17 mouse cellular contexts compared by ENCODE assay signal in genomic region chrX:71434448-71434847, GRCm38 (mm10). TPM values are rescaled to one million over a fixed set of nuclear protein-coding genes. Genes with fewer than 3 reads are reported as not detected.
A peak's percentile ranks its signal among the peaks of the same experiment; 100 is the strongest.
DNase-seq lines count a peak whose midpoint lies in the region; ATAC-seq and TF ChIP-seq lines count a peak whose summit lies in the region.
"Had no signal": no experiment of that assay in that cellular context is flagged by ENCODE, and none has a peak within 500 bp of the region (broad histone marks: within the 10 kb centered on the region; RNA-seq: fewer than 3 reads in every experiment).

No protein-coding gene starts in this region.

- H3K36me3 ChIP-seq in forebrain, embryonic 11.5 days (ENCODE audit: control insufficient read depth, insufficient read depth, low read length): no peaks in the 10 kb centered on the region
- no peaks in the 10 kb centered on the region for H3K36me3 ChIP-seq in hindbrain, embryonic 12.5 days
- H3K36me3 ChIP-seq in midbrain, embryonic 14.5 days (ENCODE audit: control insufficient read depth, insufficient read depth, low read length): 0 out of 2 replicates have a peak, but pooled peaks cover 6% of the 10 kb centered on the region
- H3K36me3 ChIP-seq: limb, embryonic 15.5 days had no signal

- no peak for TF ChIP-seq CTCF in brain, embryonic 14.5 days (IDR thresholded peaks at IDR 0.05; ENCODE audit: borderline replicate concordance, extremely low read depth, insufficient read depth, insufficient read length)

- H3K27me3 ChIP-seq in forebrain, embryonic 11.5 days (ENCODE audit: control insufficient read depth, insufficient read depth, low read length): no peaks in the 10 kb centered on the region
- H3K27me3 ChIP-seq in hindbrain, embryonic 12.5 days: peaks cover 5% of the 10 kb centered on the region
- no peaks in the 10 kb centered on the region for H3K27me3 ChIP-seq in midbrain, embryonic 14.5 days (ENCODE audit: control insufficient read depth, insufficient read depth, low read length)
- H3K27me3 ChIP-seq: heart, embryonic 15.5 days; limb, embryonic 15.5 days had no signal

- no peak overlapping the region for H3K4me2 ChIP-seq in forebrain, embryonic 11.5 days (ENCODE audit: low read depth, low read length, severe bottlenecking)
- H3K4me2 ChIP-seq in hindbrain, embryonic 12.5 days (replicated peaks): no peak overlapping the region
- H3K4me2 ChIP-seq in midbrain, embryonic 14.5 days (ENCODE audit: low read length): no peak overlapping the region
- H3K4me2 ChIP-seq: heart, embryonic 15.5 days; limb, embryonic 15.5 days had no signal

- H3K4me3 ChIP-seq in forebrain, embryonic 11.5 days (ENCODE audit: low read depth, low read length): no peak overlapping the region
- H3K4me3 ChIP-seq in hindbrain, embryonic 12.5 days: no peak overlapping the region
- no peak overlapping the region for H3K4me3 ChIP-seq in midbrain, embryonic 14.5 days (replicated peaks; ENCODE audit: low read depth, low read length)
- H3K4me3 ChIP-seq: heart, embryonic 15.5 days; layer of hippocampus, adult 2 months; limb, embryonic 15.5 days had no signal

- DNase-seq in brain, embryonic 14.5 days (ENCODE audit: low read depth): peak; percentile 82
- DNase-seq in forebrain, embryonic 11.5 days (ENCODE audit: low spot score): no peak
- peak; percentile 20 for DNase-seq in midbrain, embryonic 14.5 days
- no peak for DNase-seq in frontal cortex, postnatal 14 days (ENCODE audit: low spot score in 2 of 2)
- DNase-seq in kidney, adult 11 months: no peak
- no peak for DNase-seq in urinary bladder, postnatal 25 days (ENCODE audit: low spot score)
- DNase-seq: cerebellum, adult 2 months; kidney, adult 9 months; liver, postnatal 0 days; lung, postnatal 36 days; right cerebral cortex, postnatal 25 days; thymus, adult 18-20 months had no signal

- H3K27ac ChIP-seq in forebrain, embryonic 11.5 days (ENCODE audit: low read depth, low read length): no peak overlapping the region
- no peak overlapping the region for H3K27ac ChIP-seq in hindbrain, embryonic 12.5 days
- no peak overlapping the region for H3K27ac ChIP-seq in midbrain, embryonic 14.5 days (replicated peaks; ENCODE audit: low read depth, low read length)
- H3K27ac ChIP-seq: heart, embryonic 15.5 days; layer of hippocampus, adult 2 months; limb, embryonic 15.5 days had no signal

- no peaks in the 10 kb centered on the region for H3K4me1 ChIP-seq in forebrain, embryonic 11.5 days (replicated peaks; ENCODE audit: control insufficient read depth, insufficient read depth, low read length)
- no peaks in the 10 kb centered on the region for H3K4me1 ChIP-seq in hindbrain, embryonic 12.5 days
- no peaks in the 10 kb centered on the region for H3K4me1 ChIP-seq in midbrain, embryonic 14.5 days (ENCODE audit: control insufficient read depth, insufficient read depth, low read length)
- H3K4me1 ChIP-seq: heart, embryonic 15.5 days; limb, embryonic 15.5 days had no signal

- WGBS in forebrain, embryonic 11.5 days: 27% methylated on average over 1 of the region's 1 CpGs
- WGBS in hindbrain, embryonic 12.5 days: 67% methylated on average over 1 of the region's 1 CpGs
- WGBS in midbrain, embryonic 14.5 days: 48% methylated on average over 1 of the region's 1 CpGs

- peak; percentile 89 for ATAC-seq in forebrain, embryonic 11.5 days (replicated peaks; ENCODE audit: low FRiP score)
- ATAC-seq in hindbrain, embryonic 12.5 days (ENCODE audit: low FRiP score): peak; percentile 68
- ATAC-seq in midbrain, embryonic 14.5 days (ENCODE audit: low FRiP score, low TSS enrichment): no peak
- no peak for ATAC-seq in CD4-positive, CD25-positive, alpha-beta regulatory T cell, adult 4 months
- ATAC-seq: liver, postnatal 0 days had no signal

- TF ChIP-seq POLR2A in brain, embryonic 14.5 days (IDR thresholded peaks at IDR 0.05; ENCODE audit: borderline replicate concordance, extremely low read depth, insufficient read depth, insufficient read length, poor library complexity, severe bottlenecking): no peak

- no peak overlapping the region for H3K9ac ChIP-seq in forebrain, embryonic 11.5 days (ENCODE audit: low read length)
- no peak overlapping the region for H3K9ac ChIP-seq in hindbrain, embryonic 12.5 days
- no peak overlapping the region for H3K9ac ChIP-seq in midbrain, embryonic 14.5 days (replicated peaks; ENCODE audit: low read length)
- H3K9ac ChIP-seq: heart, embryonic 15.5 days; limb, embryonic 15.5 days; liver, postnatal 0 days had no signal

- H3K9me3 ChIP-seq in forebrain, embryonic 11.5 days (ENCODE audit: control insufficient read depth, low read length): no peaks in the 10 kb centered on the region
- no peaks in the 10 kb centered on the region for H3K9me3 ChIP-seq in hindbrain, embryonic 12.5 days (replicated peaks)
- H3K9me3 ChIP-seq in midbrain, embryonic 14.5 days (ENCODE audit: control insufficient read depth, low read length): no peaks in the 10 kb centered on the region
- H3K9me3 ChIP-seq: heart, embryonic 15.5 days; limb, embryonic 15.5 days had no signal

RNA-seq across cellular contexts. Expression of gene Cd99l2, which starts 58.2 kb away (rescaled TPM):
- polyA plus RNA-seq in brain, embryonic 14.5 days (2012; rRNA removed): 55.4 and 75.3 TPM in 2 replicates
- polyA plus RNA-seq in forebrain, embryonic 11.5 days (2014; fragmentation: Nextera tagmentation; extraction: Ambion mirVana): 25.4 and 27.8 TPM in 2 replicates
- polyA plus RNA-seq in hindbrain, embryonic 12.5 days (2016; fragmentation: Nextera tagmentation; extraction: Ambion mirVana): 46.1 and 46.2 TPM in 2 replicates
- polyA plus RNA-seq in midbrain, embryonic 14.5 days (2014; fragmentation: Nextera tagmentation; extraction: Ambion mirVana): 52.8 and 64.8 TPM in 2 replicates
- polyA plus RNA-seq in CD4-positive, CD25-positive, alpha-beta regulatory T cell, adult 4 months (2017; shearing (Covaris generic)): 10 to 100 TPM; 20.0 to 23.7 TPM

Comparison
In these comparisons a context has a peak if more than half of its experiments do, and no peak if none do; other contexts are left out.
1. DNase-seq: peak in brain, embryonic 14.5 days (single experiment) and midbrain, embryonic 14.5 days (single experiment); none in forebrain, embryonic 11.5 days (single experiment), frontal cortex, postnatal 14 days (0 of 2), kidney, adult 11 months (single experiment) and urinary bladder, postnatal 25 days (single experiment).
2. ATAC-seq: peak in forebrain, embryonic 11.5 days (single experiment) and hindbrain, embryonic 12.5 days (single experiment); none in midbrain, embryonic 14.5 days (single experiment) and CD4-positive, CD25-positive, alpha-beta regulatory T cell, adult 4 months (single experiment).